Mouse (Mus musculus): ENCODE measurements at regions not wholly inside any gene's neighbourhood (a gene's known extent, or its start where the extent isn't known, plus 50 kb on each side); places are given as distances from the start of the nearest gene placed in this dataset.

DNA sequence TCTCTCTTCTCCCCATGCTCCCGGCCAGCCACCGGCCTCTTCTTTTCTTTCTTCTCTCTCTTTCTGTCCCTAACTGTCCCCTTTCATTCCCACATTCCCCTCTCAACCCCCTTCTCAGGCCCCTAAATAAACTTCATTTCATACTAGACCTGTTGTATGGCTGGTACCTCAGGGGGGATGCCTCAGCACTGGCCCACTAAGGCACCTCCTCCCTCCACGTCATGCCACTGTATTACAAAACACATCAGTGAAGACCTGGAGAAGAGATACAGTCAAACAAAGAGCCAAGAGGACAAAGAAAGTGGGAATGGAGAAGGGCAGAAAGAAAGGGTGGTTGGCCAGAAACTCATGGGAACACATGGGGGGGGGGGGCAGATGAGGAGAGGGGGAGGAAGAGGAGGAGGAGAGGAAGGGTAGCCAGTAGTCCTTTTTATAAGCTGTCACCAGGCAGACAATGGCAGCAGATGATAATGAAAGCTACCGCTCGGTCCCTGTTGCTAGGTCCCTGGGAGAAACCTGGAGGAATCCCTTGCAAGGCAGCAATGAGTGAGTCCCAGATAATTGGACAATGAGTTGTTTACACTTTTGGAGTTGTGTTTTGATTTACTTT, 224.5 kb upstream of the Pfn2 start:
- TF ChIP-seq POLR2A (IDR thresholded peaks at IDR 0.05; ENCODE audit: extremely low read depth, insufficient read depth, low read length), result no peak
- no peak for TF ChIP-seq CTCF (IDR thresholded peaks at IDR 0.05; ENCODE audit: extremely low read depth, insufficient read depth, low read length)
